Mouse (Mus musculus) inflammation-experienced regulatory T-cells, adult 16 weeks (primary cell): ENCODE data around the gene Mon1a. TPM values are rescaled to one million over a fixed set of nuclear protein-coding genes. Genes with fewer than 3 reads are reported as not detected.

Experiments
- polyA plus RNA-seq: library from polyadenylated mRNA; unstranded; fragments of 100-300 nt; shearing (Covaris generic); gene quantifications from one replicate; pipeline ENCODE4 v1.2.1, GENCODE M21; 2017

Gene Mon1a
- 28.1 TPM for polyA plus RNA-seq

DNA sequence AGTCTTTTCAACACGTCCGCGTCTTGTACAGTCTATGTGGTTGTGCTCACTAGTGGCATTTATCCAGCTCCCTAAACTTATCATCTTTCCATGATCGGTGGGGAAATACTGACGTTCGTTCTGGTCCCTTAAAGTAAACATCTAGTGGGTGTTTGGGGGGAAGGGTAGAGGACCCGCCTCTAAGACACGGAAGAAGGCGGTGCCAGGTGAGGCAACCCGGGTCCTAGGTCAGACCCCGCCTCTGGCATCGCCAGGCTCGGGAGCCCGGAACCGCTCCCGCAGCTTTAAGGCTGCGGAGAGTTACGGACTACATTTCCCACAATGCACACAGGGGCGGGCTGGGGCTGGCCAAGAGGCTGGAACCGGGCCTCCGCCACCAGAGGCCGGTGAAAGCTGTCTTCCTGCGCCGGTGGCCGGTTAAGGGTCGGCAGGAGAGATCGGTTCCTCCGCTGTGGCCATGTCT is at the start of gene Mon1a:
TSS of gene Mon1a (plus strand) at position 348 of the 463 bp plus-strand sequence.

DNA sequence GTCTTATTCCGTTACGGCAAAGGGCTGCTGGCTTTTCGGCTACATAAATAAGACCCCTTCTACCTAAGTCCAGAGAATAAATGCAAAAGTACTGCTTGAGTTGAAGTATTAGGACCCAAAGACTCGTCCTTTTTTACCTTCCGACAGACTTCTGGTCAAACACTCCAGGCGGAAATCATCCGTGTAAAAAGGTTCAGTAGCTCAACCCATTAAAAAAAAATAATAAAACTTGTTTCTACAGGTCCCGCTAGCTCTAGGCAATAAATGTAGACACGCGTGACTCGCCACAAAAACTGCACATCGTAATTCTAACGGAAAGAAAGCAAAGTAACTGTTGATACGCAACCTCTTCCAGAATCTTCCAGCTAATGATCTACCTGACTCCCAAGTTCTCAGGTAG is 14.8 kb upstream of the Mon1a start, which contains the start of gene Rbm6:
TSS of gene Rbm6 (minus strand) at position 101 of the 400 bp plus-strand sequence.

DNA sequence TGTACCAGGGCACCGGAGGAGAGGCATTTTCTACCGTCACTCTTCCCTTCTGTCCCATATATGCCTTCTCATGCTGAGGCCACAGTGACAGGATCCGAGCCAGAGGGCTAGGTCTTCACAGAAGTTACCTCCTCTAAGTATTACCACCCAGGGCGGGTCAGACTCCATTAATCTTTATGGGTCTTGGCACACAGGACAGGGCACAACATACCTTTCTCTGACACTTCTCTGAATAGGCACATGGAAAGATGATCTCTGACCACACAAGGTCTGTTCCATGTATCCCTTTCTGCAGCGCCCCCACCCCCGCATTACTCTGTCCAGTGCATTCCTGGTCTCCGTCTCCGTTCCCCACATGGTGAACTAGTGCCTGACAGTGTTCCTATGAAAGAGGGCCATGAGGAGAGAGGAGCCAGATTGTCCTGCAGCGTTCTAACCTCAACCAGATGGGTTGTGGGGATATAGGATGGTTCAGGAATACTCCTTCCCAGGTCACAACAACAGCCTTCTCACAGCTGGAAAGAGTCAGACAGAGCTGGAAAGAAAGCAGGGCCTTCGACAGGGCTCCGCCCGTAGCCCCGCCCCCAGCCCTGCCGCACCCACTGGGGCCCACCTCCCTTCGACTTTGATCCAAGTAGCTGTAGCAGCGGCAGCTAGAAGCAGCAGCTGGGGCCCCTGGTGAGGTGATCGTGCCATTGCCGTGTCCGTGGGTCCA is 18.5 kb downstream of the Mon1a start, which contains the start of gene Mst1r:
TSS of gene Mst1r (plus strand) at position 622 of the 715 bp plus-strand sequence.

DNA sequence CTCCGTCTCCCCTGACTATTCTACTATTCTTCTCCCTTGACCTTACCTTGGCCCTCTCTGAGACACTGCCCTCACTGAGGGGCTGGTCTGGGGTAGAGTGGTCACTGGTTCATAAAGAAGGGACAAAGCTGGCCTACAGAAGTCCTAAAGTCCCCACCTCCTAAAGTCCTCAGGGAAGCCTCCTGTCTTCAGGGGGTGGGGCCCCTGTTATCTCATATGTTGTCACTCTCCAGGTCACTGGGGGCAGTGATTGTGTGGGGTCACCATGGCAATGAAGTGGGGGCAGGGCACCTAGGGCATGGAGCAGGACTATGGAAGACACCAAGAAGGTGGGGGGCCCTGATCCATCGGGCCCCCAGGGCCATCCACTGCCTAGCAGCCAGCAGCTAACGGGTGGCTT is 40.2 kb downstream of the Mon1a start, which contains the start of gene Actl11:
TSS of gene Actl11 (plus strand) at position 301 of the 400 bp plus-strand sequence.

DNA sequence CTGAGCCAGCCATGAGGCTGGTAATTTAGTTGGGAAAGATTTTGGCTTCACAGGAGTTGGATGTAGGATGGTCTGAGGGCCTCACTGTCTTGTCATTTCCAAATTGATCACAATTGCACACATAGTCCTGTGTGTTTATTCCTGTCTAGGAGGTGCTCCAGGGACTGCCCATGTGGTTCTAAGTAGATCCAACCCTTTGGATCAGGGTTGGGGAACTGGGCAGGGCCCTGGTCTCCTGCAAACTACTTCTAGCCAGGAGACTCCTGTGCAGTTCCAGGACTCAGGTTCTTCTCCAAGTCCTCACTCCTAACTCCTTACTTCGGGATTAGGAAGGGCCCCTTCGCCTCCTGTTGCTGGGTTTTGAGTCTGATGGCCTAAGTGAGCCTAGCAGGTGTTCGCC is 47.4 kb downstream of the Mon1a start, which contains the start of gene Camkv:
TSS of gene Camkv (plus strand) at position 301 of the 400 bp plus-strand sequence.

DNA sequence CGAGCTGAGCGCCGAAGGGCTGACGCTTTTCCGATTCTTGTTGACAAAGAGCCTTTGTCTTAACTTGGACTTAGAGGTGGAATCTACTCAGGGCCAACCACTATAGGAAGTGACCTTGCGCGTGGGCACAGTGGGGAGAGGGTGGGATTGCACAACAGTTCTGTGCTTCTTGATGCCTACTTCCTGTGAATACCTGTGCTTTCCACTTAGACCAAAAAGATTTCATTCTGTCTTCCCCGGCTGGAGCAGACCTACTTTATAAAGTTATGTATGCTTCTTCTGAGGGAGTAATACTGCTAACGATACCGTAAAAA is 61.9 kb downstream of the Mon1a start, which contains the start of gene Traip:
TSS of gene Traip (plus strand) at position 215 of the 314 bp plus-strand sequence.

Other genes with a start within 250 kb of the Mon1a start
- gene Slc38a3, start 218.6 kb upstream of the Mon1a start, polyA plus RNA-seq: not detected
- gene Gnat1, start 208.4 kb upstream of the Mon1a start, polyA plus RNA-seq: 0.77 TPM
- not detected for gene Sema3f, start 177.7 kb upstream of the Mon1a start, polyA plus RNA-seq
- 360 TPM for gene Rbm5, start 117.2 kb upstream of the Mon1a start, polyA plus RNA-seq
- 137 TPM for gene Rbm6, start 14.9 kb upstream of the Mon1a start, polyA plus RNA-seq
- not detected for gene Mst1r, start 18.7 kb downstream of the Mon1a start, polyA plus RNA-seq
- not detected for gene Actl11, start 40.3 kb downstream of the Mon1a start, polyA plus RNA-seq
- gene Camkv, start 47.5 kb downstream of the Mon1a start, polyA plus RNA-seq: not detected
- 8.0 TPM for gene Traip, start 62.0 kb downstream of the Mon1a start, polyA plus RNA-seq
- gene Uba7, start 87.4 kb downstream of the Mon1a start, polyA plus RNA-seq: 356 TPM
- not detected for gene Gm20661, start 94.9 kb downstream of the Mon1a start, polyA plus RNA-seq
- gene Inka1, start 97.7 kb downstream of the Mon1a start, polyA plus RNA-seq: 2.0 TPM
- not detected for gene Cdhr4, start 104.3 kb downstream of the Mon1a start, polyA plus RNA-seq
- gene Gm20662, start 108.2 kb downstream of the Mon1a start, polyA plus RNA-seq: 0.93 TPM
- gene Ip6k1, start 114.3 kb downstream of the Mon1a start, polyA plus RNA-seq: 91.0 TPM
- gene Gmppb, start 161.1 kb downstream of the Mon1a start, polyA plus RNA-seq: 37.8 TPM
- 4.7 TPM for gene Amigo3, start 165.0 kb downstream of the Mon1a start, polyA plus RNA-seq
- 3.8 TPM for gene Mst1, start 192.3 kb downstream of the Mon1a start, polyA plus RNA-seq
- 207 TPM for gene Rnf123, start 195.2 kb downstream of the Mon1a start, polyA plus RNA-seq
- gene Apeh, start 206.5 kb downstream of the Mon1a start, polyA plus RNA-seq: 139 TPM